Mouse (Mus musculus) lung, adult 2 months (tissue): Measurements from ENCODE around the gene Rps24. TPM values are rescaled to one million over a fixed set of nuclear protein-coding genes. Genes with fewer than 3 reads are reported as not detected.
"Not testable (repeated sequence)": the region's sequence is repeated elsewhere in the genome, so short reads cannot be mapped to it uniquely, and the experiment has no call there.

Source experiments
- DNase-seq: peaks from one replicate; pipeline ENCODE4 v3.0.0; 2022
- H3K4me1 ChIP-seq: fragments of 200-500 bp; 2 replicates; pipeline ENCODE4 v1.6.1; 2011; ENCODE audit warnings: low read length; ENCODE audit not compliant: control insufficient read depth, insufficient read depth
- H3K4me3 ChIP-seq: fragments of 200-500 bp; replicated peaks from 2 replicates; pipeline ENCODE3; 2011; ENCODE audit warnings: low read depth, mild to moderate bottlenecking, control low read depth, low read length; ENCODE audit errors: extremely low read depth
- CTCF ChIP-seq: fragments of 200-500 bp; IDR thresholded peaks from 2 replicates; pipeline ENCODE4 v1.5.1; 2011; ENCODE audit warnings: mild to moderate bottlenecking, low read length, control low read depth; ENCODE audit not compliant: insufficient read depth
- POLR2A ChIP-seq: fragments of 200-500 bp; IDR thresholded peaks from 2 replicates; pipeline ENCODE4 v1.6.1; 2011; ENCODE audit warnings: low read depth, mild to moderate bottlenecking, control low read depth, low read length, borderline replicate concordance; ENCODE audit errors: extremely low read depth
- WGBS: fragments of 180-500 bp; shearing (Covaris S2); methylation state at CpG from one replicate; pipeline ENCODE4 v1.1.7; 2018; 5-methylcytosine and 5-hydroxymethylcytosine counted together
- polyA plus RNA-seq: library from polyadenylated mRNA; depleted of rRNA; stranded (reverse); fragments of >200 nt; gene quantifications from 2 replicates; pipeline ENCODE4 v1.2.3, GENCODE M21; 2012; rRNA removed

Rps24 gene
- 412 and 545 TPM in 2 replicates for polyA plus RNA-seq

DNA sequence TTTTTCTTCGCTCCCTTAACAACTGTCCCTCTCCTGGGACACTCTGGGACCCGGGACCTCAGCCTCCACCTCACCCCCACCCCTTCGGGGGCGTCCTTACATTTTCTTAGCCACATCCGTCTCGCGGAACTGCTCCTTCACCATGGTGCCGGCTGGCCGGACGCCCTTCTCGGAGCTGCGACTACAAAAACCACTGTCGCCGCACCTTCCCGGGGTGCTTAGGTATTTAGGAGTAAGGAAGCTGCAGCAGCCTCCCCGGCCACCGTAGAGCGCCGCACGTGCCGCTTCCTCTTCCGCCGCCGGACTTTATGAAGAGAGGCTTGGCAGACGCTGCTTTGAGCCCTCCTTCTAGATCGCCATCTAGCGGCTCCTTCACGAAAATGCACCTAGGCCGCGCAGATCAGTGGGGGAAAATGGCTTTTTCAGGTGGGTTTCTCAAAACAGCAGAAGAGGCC lies at the start of gene Rps24, which contains the start of gene Polr3a:
Gene Rps24 (plus strand): TSS at position 353 of the 455 bp plus-strand sequence.
Gene Polr3a (minus strand): TSS at position 286 of the 455 bp plus-strand sequence.
- Histone ChIP-seq H3K4me3 (peak within 1 kb of the TSS; percentile 99), H3K4me1 (peaks cover 9% of the 10 kb centered on the region)
- TF ChIP-seq POLR2A = peak; percentile 55; the same call in 1 of the 2 replicates
- peak; percentile 78 for TF ChIP-seq CTCF
- WGBS = under 1% methylated on average over 30 of the region's 30 CpGs
- peak; percentile 85 for DNase-seq

DNA sequence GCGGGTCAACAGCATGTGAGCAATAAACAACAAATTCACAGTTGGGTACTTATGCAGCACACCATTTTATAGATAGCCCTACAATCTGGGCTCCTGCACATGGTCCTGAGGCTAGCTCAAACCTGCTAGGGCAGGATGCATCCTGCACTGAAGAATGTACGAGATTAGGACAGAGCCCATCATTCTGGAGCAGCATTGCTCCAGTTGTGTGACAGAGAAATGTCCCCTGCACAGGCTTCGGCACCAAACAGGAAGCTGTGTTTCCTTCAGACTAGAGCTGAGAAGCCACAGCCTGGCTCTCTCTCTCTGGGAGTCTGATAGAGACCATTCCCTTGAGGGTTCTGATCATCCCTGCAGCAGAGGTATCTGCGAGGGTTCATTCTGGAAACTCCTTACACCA lies 43.4 kb upstream of the Rps24 start:
- not testable (repeated sequence) for H3K4me1 ChIP-seq, H3K4me3 ChIP-seq, DNase-seq
- 59% methylated on average over 4 of the region's 4 CpGs for WGBS

DNA sequence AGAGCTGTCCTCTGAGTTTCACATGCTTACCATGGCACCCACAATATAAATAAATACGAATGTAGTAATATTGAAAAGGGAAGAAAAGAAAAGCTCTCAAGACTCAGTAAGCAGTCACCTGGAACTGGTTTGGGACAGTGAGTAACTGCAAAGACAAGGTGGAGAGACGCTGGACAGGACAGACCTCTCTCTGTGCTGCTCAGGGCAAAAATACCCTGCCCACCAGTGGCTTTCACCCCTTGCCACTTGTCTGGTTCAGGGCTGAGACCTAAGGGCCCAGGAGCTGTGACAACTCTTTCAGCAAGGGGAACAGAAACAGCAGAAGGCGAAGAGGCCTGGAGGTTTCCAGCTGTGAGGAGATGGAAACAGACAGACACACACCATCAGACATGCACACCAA lies 28.7 kb upstream of the Rps24 start:
- no peak for DNase-seq
- TF ChIP-seq CTCF (no peak), POLR2A (no peak)
- Histone ChIP-seq H3K4me3 (no peak overlapping the region), H3K4me1 (no peaks in the 10 kb centered on the region)
- whole genome bisulfite sequencing = 87% methylated on average over 3 of the region's 3 CpGs

DNA sequence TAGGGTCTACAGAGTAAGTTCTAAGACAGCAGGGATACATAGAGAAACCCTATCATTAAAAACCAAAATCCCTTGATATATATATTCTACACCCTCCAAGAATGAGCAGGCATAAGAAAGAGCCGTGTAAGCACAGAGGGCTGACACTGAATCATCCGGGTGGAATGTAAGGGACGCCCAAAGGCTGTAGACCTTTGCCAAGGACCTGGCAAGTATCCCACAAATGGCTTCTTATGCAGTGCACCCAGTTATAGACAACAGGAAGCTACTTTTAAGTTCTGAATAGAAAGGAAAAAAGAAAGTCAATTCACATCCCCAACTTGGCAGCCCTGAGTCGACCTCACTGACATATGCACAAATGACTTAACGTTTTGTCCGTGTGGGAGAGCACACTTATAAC lies 18.1 kb upstream of the Rps24 start:
- no peak for DNase-seq
- no peak for TF ChIP-seq CTCF
- WGBS = 59% methylated on average over 6 of the region's 6 CpGs
- Histone ChIP-seq H3K4me1 (no peaks in the 10 kb centered on the region), H3K4me3 (no peak overlapping the region)

DNA sequence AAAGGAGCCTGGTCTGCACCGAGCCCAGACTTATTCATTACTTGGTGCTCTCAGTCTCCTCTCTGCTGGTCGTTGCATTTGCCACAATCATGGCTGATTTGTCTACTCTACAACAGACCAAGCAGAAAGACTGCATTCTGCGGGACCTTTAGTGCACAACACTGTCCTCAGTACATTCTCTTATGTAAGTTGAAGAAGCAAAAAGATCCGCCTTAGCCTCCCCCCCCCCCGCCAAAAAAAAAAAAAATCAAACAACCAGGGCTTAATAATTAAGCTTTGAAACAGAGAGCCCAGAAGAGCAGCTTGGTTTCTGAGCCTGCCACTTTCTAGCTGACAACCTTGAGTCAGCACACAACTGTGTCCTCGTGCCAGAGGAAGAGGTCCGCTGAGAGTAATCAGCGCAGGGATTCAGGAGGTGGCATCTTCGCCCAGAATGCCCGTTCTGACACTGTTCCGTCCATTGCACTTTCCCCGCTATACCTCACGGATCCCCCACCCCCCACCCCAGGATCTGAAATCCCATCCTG lies 621 bp upstream of the Rps24 start:
- TF ChIP-seq CTCF = no peak
- no peak for TF ChIP-seq POLR2A
- 5% methylated on average over 13 of the region's 13 CpGs for WGBS
- peak overlapping the region; percentile 99 for H3K4me3 ChIP-seq
- no peak for DNase-seq
- peaks cover 7% of the 10 kb centered on the region for H3K4me1 ChIP-seq

DNA sequence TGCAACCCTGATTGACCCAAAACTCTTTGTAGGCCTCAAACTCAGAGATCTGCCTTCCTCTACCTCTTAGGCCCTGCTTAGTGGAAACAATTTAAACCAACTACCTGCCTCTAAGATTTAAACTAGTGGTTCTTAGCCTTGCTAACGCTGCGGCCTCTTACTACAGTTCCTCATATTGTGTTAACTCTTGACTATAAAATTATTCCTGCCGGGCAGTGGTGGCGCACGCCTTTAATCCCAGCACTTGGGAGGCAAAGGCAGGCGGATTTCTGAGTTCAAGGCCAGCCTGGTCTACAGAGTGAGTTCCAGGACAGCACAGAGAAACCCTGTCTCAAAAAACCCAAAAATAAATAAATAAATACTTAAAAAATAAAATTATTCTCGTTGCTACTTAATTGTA lies 2.8 kb downstream of the Rps24 start:
- not testable (repeated sequence) for H3K4me3 ChIP-seq, H3K4me1 ChIP-seq, DNase-seq
- WGBS = 83% methylated on average over 7 of the region's 7 CpGs

DNA sequence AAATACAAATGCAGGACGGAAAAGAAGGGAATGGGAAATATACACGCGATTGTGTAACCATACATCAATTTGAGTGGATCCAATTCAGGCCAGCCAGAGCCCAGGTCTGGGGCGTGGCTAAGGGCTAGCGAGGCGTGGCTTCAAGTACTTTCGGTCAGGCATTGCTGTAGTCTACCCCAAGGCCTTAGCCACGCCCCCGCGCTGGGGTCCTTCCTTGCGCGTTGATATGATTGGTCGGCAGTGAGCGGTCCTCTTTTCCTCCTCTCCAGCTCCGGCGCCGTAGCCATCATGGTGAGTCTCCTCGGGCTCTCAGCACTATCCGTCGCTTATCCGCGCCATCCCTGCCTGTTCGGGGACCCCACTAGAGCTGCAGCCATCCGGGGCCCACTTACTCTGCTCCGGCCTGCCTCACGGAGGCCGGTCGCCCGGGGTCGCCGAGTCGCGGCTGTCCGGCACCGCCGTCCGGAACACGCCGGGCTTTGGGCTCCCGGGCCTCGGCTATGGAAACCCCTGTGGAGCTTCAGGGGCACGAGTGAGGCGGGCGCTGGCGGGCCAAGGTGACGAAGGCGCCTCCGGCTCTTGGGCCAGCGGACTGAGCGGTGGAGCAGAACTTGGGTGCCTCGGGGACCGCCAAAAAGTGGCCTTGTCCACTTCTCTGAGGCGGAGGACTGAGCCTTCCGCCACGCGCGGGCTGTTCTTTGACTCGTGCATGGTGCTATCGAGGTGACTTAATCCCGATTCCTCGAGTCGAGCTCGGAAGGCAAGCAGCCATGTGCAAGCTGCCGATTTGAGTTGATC lies 3.7 kb downstream of the Rps24 start:
- under 1% methylated on average over 64 of the region's 64 CpGs for WGBS
- peak; percentile 96 for TF ChIP-seq POLR2A
- no peak for TF ChIP-seq CTCF
- peaks cover 7% of the 10 kb centered on the region for H3K4me1 ChIP-seq
- DNase-seq = peak; percentile 95
- peak overlapping the region; percentile 79 for H3K4me3 ChIP-seq

DNA sequence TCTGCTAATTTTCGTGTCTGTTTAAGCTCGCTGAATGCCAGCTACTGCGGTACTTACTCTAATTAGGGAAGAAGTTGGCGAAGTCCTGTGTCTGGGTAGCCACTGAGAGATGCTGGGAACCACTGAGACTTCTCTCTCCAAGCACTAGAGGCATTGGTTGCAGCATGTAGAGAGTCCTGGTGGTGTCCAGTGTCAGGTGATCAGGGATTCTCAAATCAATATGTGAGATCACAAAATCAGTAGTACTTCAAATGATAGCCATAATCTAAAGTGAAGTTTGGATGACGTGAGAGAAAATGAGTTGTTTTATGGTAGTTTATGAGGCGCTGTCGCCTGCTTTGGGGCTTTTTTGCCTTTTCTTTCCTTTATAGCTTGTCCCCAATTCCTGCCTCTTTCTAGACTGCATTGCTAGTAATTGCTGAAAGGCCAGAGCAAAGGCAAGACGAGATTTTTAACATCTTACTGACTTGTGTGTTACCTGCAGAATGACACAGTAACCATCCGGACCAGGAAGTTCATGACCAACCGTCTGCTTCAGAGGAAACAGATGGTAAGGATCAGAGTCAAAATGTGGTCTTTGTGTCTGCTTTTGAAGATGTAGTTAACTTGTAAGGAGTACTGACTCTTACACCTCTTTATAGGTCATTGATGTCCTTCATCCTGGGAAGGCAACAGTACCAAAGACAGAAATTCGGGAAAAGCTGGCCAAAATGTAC lies 4.5 kb downstream of the Rps24 start:
- Histone ChIP-seq H3K4me3 (peak overlapping the region; percentile 79), H3K4me1 (peaks cover 2% of the 10 kb centered on the region; the same call in 1 of the 2 replicates)
- TF ChIP-seq CTCF = no peak
- no peak for TF ChIP-seq POLR2A
- WGBS = 5% methylated on average over 11 of the region's 11 CpGs
- no peak for DNase-seq

DNA sequence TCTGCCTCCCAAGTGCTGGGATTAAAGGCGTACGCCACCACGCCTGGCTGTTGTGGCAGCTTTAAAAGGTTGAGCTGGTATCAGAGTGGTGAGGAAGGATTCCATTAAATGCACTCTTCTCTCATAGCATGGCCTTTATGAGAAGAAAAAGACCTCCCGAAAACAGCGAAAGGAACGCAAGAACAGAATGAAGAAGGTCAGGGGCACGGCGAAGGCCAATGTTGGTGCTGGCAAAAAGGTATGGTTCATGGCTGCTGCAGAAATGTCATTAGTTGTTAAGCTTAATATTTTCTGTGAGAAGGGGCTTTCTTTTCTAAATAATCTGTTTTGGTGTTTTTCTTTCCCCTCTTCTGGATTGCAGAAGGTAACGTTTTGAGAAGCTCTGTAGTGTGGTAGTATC lies 6.3 kb downstream of the Rps24 start:
- DNase-seq = no peak
- TF ChIP-seq CTCF (no peak), POLR2A (no peak)
- H3K4me3 ChIP-seq = no peak overlapping the region
- peaks cover 2% of the 10 kb centered on the region; the same call in 1 of the 2 replicates for H3K4me1 ChIP-seq
- WGBS = 84% methylated on average over 9 of the region's 9 CpGs

DNA sequence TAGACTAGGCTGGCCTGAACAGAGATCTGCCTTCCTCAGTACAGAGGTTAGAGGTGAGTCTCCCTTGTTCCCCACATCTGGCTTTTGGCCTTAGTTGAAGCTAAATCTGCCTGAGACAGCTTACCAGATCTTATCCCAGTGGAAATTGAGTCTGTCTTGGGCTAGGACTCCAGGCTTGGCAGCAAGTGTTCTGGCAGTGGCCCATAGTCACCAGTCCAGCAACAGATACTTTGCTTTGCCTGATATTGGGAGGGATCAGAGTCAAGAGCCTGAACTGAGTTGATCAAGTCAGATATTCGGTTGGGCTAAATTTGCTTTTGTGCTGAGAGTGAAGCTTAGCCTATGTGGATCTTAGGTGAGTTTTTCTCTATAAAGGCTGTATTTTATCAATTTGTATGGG lies 9.6 kb downstream of the Rps24 start:
- no peak for TF ChIP-seq POLR2A
- no peak for TF ChIP-seq CTCF
- Histone ChIP-seq H3K4me1 (peaks cover 2% of the 10 kb centered on the region), H3K4me3 (no peak overlapping the region)
- 68% methylated on average over 1 of the region's 1 CpGs for WGBS
- DNase-seq = no peak
